Mouse (Mus musculus): Measurements from ENCODE around the gene Zfp433.
"Not testable (repeated sequence)": the region's sequence is repeated elsewhere in the genome, so short reads cannot be mapped to it uniquely, and the experiment has no call there.

Gene Zfp433

GRCm38 (mm10) chr10:81704531-81705301, at the start of gene Zfp433:
Gene Zfp433 (plus strand): TSS chr10:81704825.
- not testable (repeated sequence) for DNase-seq (ENCODE audit: low read depth)

GRCm38 (mm10) chr10:81655178-81655577, 49.4 kb upstream of the Zfp433 start:
- DNase-seq (ENCODE audit: low read depth), result no peak

DNA sequence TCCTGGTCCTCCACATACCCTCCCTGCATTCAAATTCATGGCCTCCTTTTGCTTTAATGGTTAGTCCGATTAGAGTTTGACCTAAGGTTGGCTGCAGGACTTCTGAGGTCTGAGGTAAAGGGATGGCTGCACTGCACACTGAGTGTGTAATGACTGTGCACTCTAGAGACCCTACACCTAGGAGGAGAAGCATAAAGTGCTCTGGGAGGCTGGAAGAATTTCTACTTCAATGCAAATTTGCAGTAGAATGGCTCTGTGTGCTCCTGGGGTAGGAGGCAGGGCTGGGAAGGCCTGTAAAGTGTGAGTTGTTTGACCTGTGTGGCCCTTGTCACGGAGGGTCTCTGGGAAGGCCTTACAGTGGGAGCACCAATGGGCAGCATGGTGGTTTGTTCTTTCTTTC, 48.5 kb upstream of the Zfp433 start:
- DNase-seq (ENCODE audit: low read depth), result no peak

GRCm38 (mm10) chr10:81687114-81687513, 17.5 kb upstream of the Zfp433 start:
- DNase-seq (ENCODE audit: low read depth), result not testable (repeated sequence)

DNA sequence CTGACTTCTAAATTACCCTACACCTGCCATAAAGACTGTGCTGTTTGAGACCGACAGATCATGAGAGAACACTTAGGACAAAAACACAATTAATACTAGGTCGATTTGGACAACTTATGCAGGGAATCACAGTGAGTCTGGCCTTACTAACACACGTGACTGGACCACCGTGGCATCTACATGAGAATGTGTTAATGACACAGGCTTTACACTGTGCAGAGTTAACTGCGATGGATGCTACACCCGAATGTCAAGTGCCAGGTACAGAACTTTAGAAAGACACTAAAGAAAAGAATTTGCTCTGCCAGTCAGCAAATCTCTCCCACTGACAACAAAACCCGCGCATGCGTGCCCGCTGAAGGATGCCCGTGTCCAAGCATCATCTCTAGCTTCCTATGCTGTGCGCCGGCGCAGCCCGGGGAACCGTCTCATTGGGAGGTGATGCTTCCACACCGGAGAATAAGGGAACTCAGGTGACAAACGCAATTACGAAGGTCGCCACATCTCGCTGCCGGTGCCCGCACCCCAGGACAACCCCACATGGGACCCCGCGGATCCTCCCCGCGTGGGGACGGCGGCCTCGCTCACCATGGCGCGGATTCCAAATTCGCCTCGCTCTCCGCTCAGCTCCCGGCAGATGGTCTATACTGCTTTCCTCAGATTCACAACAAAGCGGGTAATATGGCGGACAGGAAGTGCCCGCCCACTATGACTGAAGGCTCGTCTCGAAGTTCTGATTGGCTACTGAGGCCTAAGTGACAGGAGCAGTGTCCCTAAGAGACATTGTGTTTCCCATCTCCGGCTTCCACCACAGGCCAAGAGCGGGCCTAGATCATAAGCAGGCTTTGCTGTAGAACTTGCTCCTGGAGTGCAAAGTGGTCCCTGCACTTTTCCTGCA, 66.1 kb downstream of the Zfp433 start, which contains the start of gene Gm3055:
Gene Gm3055 (minus strand): TSS at position 656 of the 898 bp plus-strand sequence.
- not testable (repeated sequence) for DNase-seq (ENCODE audit: low read depth)

DNA sequence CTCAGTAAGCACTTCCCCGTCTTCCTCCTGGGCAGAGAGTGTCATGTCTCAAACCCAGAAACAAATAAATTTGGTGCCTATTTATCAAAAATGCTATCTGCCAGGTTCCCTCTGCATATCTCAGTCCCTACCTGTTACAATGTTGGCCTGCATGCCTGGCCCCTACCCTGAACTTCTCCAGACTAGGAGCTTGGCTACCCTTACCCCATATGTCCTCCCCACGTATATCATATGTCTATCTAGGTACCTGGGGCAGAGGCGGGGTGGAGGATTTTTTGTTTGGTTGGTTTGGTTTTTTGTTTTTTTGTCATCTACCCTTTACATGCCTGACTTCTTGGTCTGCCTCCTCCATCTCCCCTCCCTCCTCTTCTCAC, 66.8 kb downstream of the Zfp433 start:
- DNase-seq (ENCODE audit: low read depth), result not testable (repeated sequence)

All from c-Kit-positive CD71-positive TER-119-negative erythroid progenitor cells, embryonic 14.5 days (primary cell).